ENCODE assay signal across 13 mouse cellular contexts in genomic region chr8:44456336-44456735, GRCm38 (mm10).
A peak's percentile ranks its signal among the peaks of the same experiment; 100 is the strongest.
DNase-seq lines count a peak whose midpoint lies in the region; ATAC-seq and TF ChIP-seq lines count a peak whose summit lies in the region.
"Had no signal": no experiment of that assay in that cellular context is flagged by ENCODE, and none has a peak within 500 bp of the region (broad histone marks: within the 10 kb centered on the region; RNA-seq: fewer than 3 reads in every experiment).

No protein-coding gene starts in this region.

- no peaks in the 10 kb centered on the region for H3K4me1 ChIP-seq in midbrain, postnatal 0 days (ENCODE audit: insufficient read depth, low read length)
- H3K4me1 ChIP-seq in midbrain, embryonic 15.5 days: no peaks in the 10 kb centered on the region
- H3K4me1 ChIP-seq in lung, embryonic 16.5 days (replicated peaks; ENCODE audit: control insufficient read depth, insufficient read depth, low read length): no peaks in the 10 kb centered on the region
- H3K4me1 ChIP-seq: heart, embryonic 13.5 days had no signal

- H3K36me3 ChIP-seq in midbrain, postnatal 0 days (ENCODE audit: insufficient read depth, low read length): no peaks in the 10 kb centered on the region
- no peaks in the 10 kb centered on the region for H3K36me3 ChIP-seq in midbrain, embryonic 15.5 days (replicated peaks)
- no peaks in the 10 kb centered on the region for H3K36me3 ChIP-seq in lung, embryonic 16.5 days (ENCODE audit: control insufficient read depth, insufficient read depth, low read length)
- H3K36me3 ChIP-seq: heart, embryonic 13.5 days; limb, embryonic 15.5 days had no signal

- H3K4me2 ChIP-seq in midbrain, postnatal 0 days (ENCODE audit: low read depth, low read length, poor library complexity, severe bottlenecking): no peak overlapping the region
- no peak overlapping the region for H3K4me2 ChIP-seq in midbrain, embryonic 15.5 days
- H3K4me2 ChIP-seq in lung, embryonic 16.5 days (ENCODE audit: low read depth, low read length): no peak overlapping the region
- H3K4me2 ChIP-seq: heart, embryonic 13.5 days; hindbrain, embryonic 14.5 days; limb, embryonic 15.5 days had no signal

- no peak for TF ChIP-seq CTCF in midbrain, postnatal 0 days (IDR thresholded peaks at IDR 0.05)

- no peak overlapping the region for H3K9ac ChIP-seq in midbrain, postnatal 0 days (replicated peaks; ENCODE audit: low read length, poor library complexity, severe bottlenecking)
- H3K9ac ChIP-seq in midbrain, embryonic 15.5 days: no peak overlapping the region
- no peak overlapping the region for H3K9ac ChIP-seq in lung, embryonic 16.5 days (ENCODE audit: low read length)
- H3K9ac ChIP-seq: heart, embryonic 13.5 days; hindbrain, embryonic 14.5 days; limb, embryonic 15.5 days had no signal

- DNase-seq in cerebellum, adult 9-10 months: peak; percentile 1
- no peak for DNase-seq in cerebellum, adult 11 months
- peak; percentile 32 for DNase-seq in midbrain, postnatal 0 days (ENCODE audit: low spot score)
- DNase-seq in gastrocnemius, postnatal 25 days: no peak
- DNase-seq in urinary bladder, adult 2 months (ENCODE audit: low spot score): no peak
- DNase-seq: B cell, adult 2 months; layer of hippocampus, postnatal 36 days had no signal

- no peak overlapping the region for H3K4me3 ChIP-seq in midbrain, postnatal 0 days (ENCODE audit: low read depth, low read length)
- no peak overlapping the region for H3K4me3 ChIP-seq in midbrain, embryonic 15.5 days
- no peak overlapping the region for H3K4me3 ChIP-seq in lung, embryonic 16.5 days (ENCODE audit: low read length)
- H3K4me3 ChIP-seq: heart, embryonic 13.5 days; limb, embryonic 15.5 days had no signal

- 78% methylated on average over 7 of the region's 7 CpGs for WGBS in midbrain, postnatal 0 days
- WGBS in midbrain, embryonic 15.5 days: 82% methylated on average over 7 of the region's 7 CpGs
- WGBS in lung, embryonic 16.5 days: 65% methylated on average over 7 of the region's 7 CpGs

- no peak overlapping the region for H3K27ac ChIP-seq in midbrain, postnatal 0 days (ENCODE audit: low read depth, low read length)
- no peak overlapping the region for H3K27ac ChIP-seq in midbrain, embryonic 15.5 days
- H3K27ac ChIP-seq in lung, embryonic 16.5 days (ENCODE audit: low read length): no peak overlapping the region
- H3K27ac ChIP-seq: heart, embryonic 13.5 days; hindbrain, embryonic 14.5 days; limb, embryonic 15.5 days had no signal

- no peaks in the 10 kb centered on the region for H3K27me3 ChIP-seq in midbrain, postnatal 0 days (ENCODE audit: insufficient read depth, low read length)
- no peaks in the 10 kb centered on the region for H3K27me3 ChIP-seq in midbrain, embryonic 15.5 days (replicated peaks)
- H3K27me3 ChIP-seq in lung, embryonic 16.5 days (ENCODE audit: control insufficient read depth, insufficient read depth, low read depth, low read length): no peaks in the 10 kb centered on the region
- H3K27me3 ChIP-seq: heart, embryonic 13.5 days; limb, embryonic 15.5 days had no signal

- ATAC-seq in midbrain, postnatal 0 days (ENCODE audit: low FRiP score): no peak
- ATAC-seq in midbrain, embryonic 15.5 days (replicated peaks): no peak
- ATAC-seq in lung, embryonic 16.5 days (ENCODE audit: low read depth): 0 out of 2 replicates have a peak, but pooled peaks have one; percentile 47
- no peak for ATAC-seq in megakaryocyte progenitor cell, adult 5-6 weeks (replicated peaks; ENCODE audit: poor library complexity)

- H3K9me3 ChIP-seq in midbrain, postnatal 0 days (ENCODE audit: low read length): no peaks in the 10 kb centered on the region
- no peaks in the 10 kb centered on the region for H3K9me3 ChIP-seq in midbrain, embryonic 15.5 days
- H3K9me3 ChIP-seq in lung, embryonic 16.5 days (ENCODE audit: control insufficient read depth, low read length): no peaks in the 10 kb centered on the region
- H3K9me3 ChIP-seq: heart, embryonic 13.5 days; limb, embryonic 15.5 days had no signal

Comparison
In these comparisons a context has a peak if more than half of its experiments do, and no peak if none do; other contexts are left out.
1. DNase-seq: peak in cerebellum, adult 9-10 months (single experiment) and midbrain, postnatal 0 days (single experiment); none in cerebellum, adult 11 months (single experiment), gastrocnemius, postnatal 25 days (single experiment) and urinary bladder, adult 2 months (single experiment).